Mouse (Mus musculus): ENCODE data around the gene 4932438H23Rik.

- TF ChIP-seq CTCF (IDR thresholded peaks at IDR 0.05; ENCODE audit: control insufficient read depth, insufficient read depth, insufficient replicate concordance, low read depth, low read length) (no peak), POLR2A (IDR thresholded peaks at IDR 0.05; ENCODE audit: control insufficient read depth, low read depth, low read length) (no peak)
Measured at GRCm38 (mm10) chr16:91067122-91067521, 27.8 kb downstream of the 4932438H23Rik start.

All from testis, adult 2 months (tissue).